Mouse (Mus musculus): ENCODE measurements around the gene Abcc12. TPM values are rescaled to one million over a fixed set of nuclear protein-coding genes. Genes with fewer than 3 reads are reported as not detected.
A peak's percentile ranks its signal among the peaks of the same experiment; 100 is the strongest.

The Abcc12 gene
- total and polyA plus RNA-seq, 3 experiments = 0.10 TPM; not detected in 2

- Histone ChIP-seq H3K4me1 (ENCODE audit: control insufficient read depth, insufficient read depth, low read length) (peaks cover 4% of the 10 kb centered on the region; the same call in 1 of the 2 replicates), H3K4me3 (no peak overlapping the region), H3K36me3 (ENCODE audit: control insufficient read depth, insufficient read depth, low read length) (no peaks in the 10 kb centered on the region), H3K27ac (no peak overlapping the region), H3K27me3 (ENCODE audit: control insufficient read depth, insufficient read depth, low read length) (no peaks in the 10 kb centered on the region), H3K9ac (ENCODE audit: low read depth, low read length) (no peak overlapping the region), H3K79me2 (replicated peaks; ENCODE audit: control insufficient read depth, insufficient read depth, low read length) (no peaks in the 10 kb centered on the region)
- TF ChIP-seq POLR2A (IDR thresholded peaks at IDR 0.05; ENCODE audit: insufficient read depth, low read depth, low read length) (no peak), EP300 (IDR thresholded peaks at IDR 0.05; ENCODE audit: insufficient read depth, low read depth, low read length) (no peak), CTCF (IDR thresholded peaks at IDR 0.05) (no peak)
- intact Hi-C loops (cut with DNase I) = loop anchor here (1.0 kb wide), 1 partner anchor 17 kb away; no protein-coding TSS in a partner anchor
- 8% methylated on average over 9 of the region's 9 CpGs for WGBS
- DNase-seq = peak; percentile 43 to 59
Observed at GRCm38 (mm10) chr8:86578076-86578475, 2.4 kb downstream of the Abcc12 start.

- 91% methylated on average over 8 of the region's 8 CpGs for WGBS
- Histone ChIP-seq H3K27me3 (ENCODE audit: control insufficient read depth, insufficient read depth, low read length) (no peaks in the 10 kb centered on the region), H3K9ac (ENCODE audit: low read depth, low read length) (no peak overlapping the region), H3K4me1 (ENCODE audit: control insufficient read depth, insufficient read depth, low read length) (peaks cover 4% of the 10 kb centered on the region; the same call in 1 of the 2 replicates), H3K27ac (no peak overlapping the region), H3K36me3 (ENCODE audit: control insufficient read depth, insufficient read depth, low read length) (no peaks in the 10 kb centered on the region), H3K4me3 (no peak overlapping the region), H3K79me2 (replicated peaks; ENCODE audit: control insufficient read depth, insufficient read depth, low read length) (no peaks in the 10 kb centered on the region)
- no peak for DNase-seq
- intact Hi-C loops (cut with DNase I) = no loop called here
- no peak for TF ChIP-seq CTCF (IDR thresholded peaks at IDR 0.05)
- no peak for TF ChIP-seq POLR2A (IDR thresholded peaks at IDR 0.05; ENCODE audit: insufficient read depth, low read depth, low read length)
- no peak for TF ChIP-seq EP300 (IDR thresholded peaks at IDR 0.05; ENCODE audit: insufficient read depth, low read depth, low read length)
Observed at GRCm38 (mm10) chr8:86577547-86577946, 2.9 kb downstream of the Abcc12 start.

- H3K79me2 ChIP-seq (replicated peaks; ENCODE audit: control insufficient read depth, insufficient read depth, low read length) = no peaks in the 10 kb centered on the region
- H3K36me3 ChIP-seq (ENCODE audit: control insufficient read depth, insufficient read depth, low read length) = no peaks in the 10 kb centered on the region
- 76% methylated on average over 9 of the region's 9 CpGs for WGBS
- no peaks in the 10 kb centered on the region; the same call in 1 of the 2 replicates for H3K27me3 ChIP-seq (ENCODE audit: control insufficient read depth, insufficient read depth, low read length)
- TF ChIP-seq POLR2A (IDR thresholded peaks at IDR 0.05; ENCODE audit: insufficient read depth, low read depth, low read length) (no peak), CTCF (IDR thresholded peaks at IDR 0.05) (no peak), EP300 (IDR thresholded peaks at IDR 0.05; ENCODE audit: insufficient read depth, low read depth, low read length) (no peak)
- no peak overlapping the region for H3K9ac ChIP-seq (ENCODE audit: low read depth, low read length)
- H3K27ac ChIP-seq = no peak overlapping the region
- DNase-seq = no peak
- no peak overlapping the region for H3K4me3 ChIP-seq
- intact Hi-C loops (cut with DNase I) = no loop called here
- peaks cover 5% of the 10 kb centered on the region; the same call in 1 of the 2 replicates for H3K4me1 ChIP-seq (ENCODE audit: control insufficient read depth, insufficient read depth, low read length)
Observed at GRCm38 (mm10) chr8:86563674-86564073, 16.8 kb downstream of the Abcc12 start.

- 44% methylated on average over 1 of the region's 1 CpGs for WGBS
- peaks cover 5% of the 10 kb centered on the region; the same call in 1 of the 2 replicates for H3K4me1 ChIP-seq (ENCODE audit: control insufficient read depth, insufficient read depth, low read length)
- H3K9ac ChIP-seq (ENCODE audit: low read depth, low read length) = no peak overlapping the region
- no peaks in the 10 kb centered on the region for H3K36me3 ChIP-seq (ENCODE audit: control insufficient read depth, insufficient read depth, low read length)
- intact Hi-C loops (cut with DNase I) = loop anchor here (1.0 kb wide), 1 partner anchor 17 kb away; no protein-coding TSS in a partner anchor
- TF ChIP-seq CTCF (IDR thresholded peaks at IDR 0.05) (no peak), EP300 (IDR thresholded peaks at IDR 0.05; ENCODE audit: insufficient read depth, low read depth, low read length) (no peak), POLR2A (IDR thresholded peaks at IDR 0.05; ENCODE audit: insufficient read depth, low read depth, low read length) (no peak)
- no peak overlapping the region for H3K4me3 ChIP-seq
- no peak for DNase-seq
- no peak overlapping the region for H3K27ac ChIP-seq
- no peaks in the 10 kb centered on the region for H3K79me2 ChIP-seq (replicated peaks; ENCODE audit: control insufficient read depth, insufficient read depth, low read length)
- H3K27me3 ChIP-seq (ENCODE audit: control insufficient read depth, insufficient read depth, low read length) = no peaks in the 10 kb centered on the region; the same call in 1 of the 2 replicates
Observed at GRCm38 (mm10) chr8:86561737-86562136, 18.7 kb downstream of the Abcc12 start.

- peaks cover 5% of the 10 kb centered on the region; the same call in 1 of the 2 replicates for H3K4me1 ChIP-seq (ENCODE audit: control insufficient read depth, insufficient read depth, low read length)
- TF ChIP-seq POLR2A (IDR thresholded peaks at IDR 0.05; ENCODE audit: insufficient read depth, low read depth, low read length) = no peak
- TF ChIP-seq EP300 (IDR thresholded peaks at IDR 0.05; ENCODE audit: insufficient read depth, low read depth, low read length) = no peak
- no peak for TF ChIP-seq CTCF (IDR thresholded peaks at IDR 0.05)
- no peaks in the 10 kb centered on the region for H3K79me2 ChIP-seq (replicated peaks; ENCODE audit: control insufficient read depth, insufficient read depth, low read length)
- H3K4me3 ChIP-seq = no peak overlapping the region
- no peak overlapping the region for H3K27ac ChIP-seq
- 62% methylated on average over 10 of the region's 10 CpGs for WGBS
- no peak overlapping the region for H3K9ac ChIP-seq (ENCODE audit: low read depth, low read length)
- no peaks in the 10 kb centered on the region for H3K36me3 ChIP-seq (ENCODE audit: control insufficient read depth, insufficient read depth, low read length)
- no peaks in the 10 kb centered on the region for H3K27me3 ChIP-seq (ENCODE audit: control insufficient read depth, insufficient read depth, low read length)
- intact Hi-C loops (cut with DNase I) = loop anchor here (1.0 kb wide), 1 partner anchor 18 kb away; no protein-coding TSS in a partner anchor
- no peak for DNase-seq
Observed at GRCm38 (mm10) chr8:86560688-86561065, 19.8 kb downstream of the Abcc12 start.

- 61% methylated on average over 15 of the region's 15 CpGs for WGBS
- no peaks in the 10 kb centered on the region for H3K36me3 ChIP-seq (ENCODE audit: control insufficient read depth, insufficient read depth, low read length)
- intact Hi-C loops (cut with DNase I) = no loop called here
Observed at GRCm38 (mm10) chr8:86559947-86560687, 20.4 kb downstream of the Abcc12 start.

More at GRCm38 (mm10) chr8:86559947-86560687, 20.4 kb downstream of the Abcc12 start:
- no peak for DNase-seq
- no peak overlapping the region for H3K27ac ChIP-seq
- no peaks in the 10 kb centered on the region for H3K79me2 ChIP-seq (replicated peaks; ENCODE audit: control insufficient read depth, insufficient read depth, low read length)
- peaks cover 5% of the 10 kb centered on the region; the same call in 1 of the 2 replicates for H3K4me1 ChIP-seq (ENCODE audit: control insufficient read depth, insufficient read depth, low read length)
- H3K27me3 ChIP-seq (ENCODE audit: control insufficient read depth, insufficient read depth, low read length) = no peaks in the 10 kb centered on the region
- TF ChIP-seq CTCF (IDR thresholded peaks at IDR 0.05) (no peak), POLR2A (IDR thresholded peaks at IDR 0.05; ENCODE audit: insufficient read depth, low read depth, low read length) (no peak), EP300 (IDR thresholded peaks at IDR 0.05; ENCODE audit: insufficient read depth, low read depth, low read length) (no peak)
- no peak overlapping the region for H3K9ac ChIP-seq (ENCODE audit: low read depth, low read length)
- no peak overlapping the region for H3K4me3 ChIP-seq

All from heart, adult 2 months (tissue).